Mouse (Mus musculus): ENCODE measurements at regions not wholly inside any gene's neighbourhood (a gene's known extent, or its start where the extent isn't known, plus 50 kb on each side); places are given as distances from the start of the nearest gene placed in this dataset.

DNA sequence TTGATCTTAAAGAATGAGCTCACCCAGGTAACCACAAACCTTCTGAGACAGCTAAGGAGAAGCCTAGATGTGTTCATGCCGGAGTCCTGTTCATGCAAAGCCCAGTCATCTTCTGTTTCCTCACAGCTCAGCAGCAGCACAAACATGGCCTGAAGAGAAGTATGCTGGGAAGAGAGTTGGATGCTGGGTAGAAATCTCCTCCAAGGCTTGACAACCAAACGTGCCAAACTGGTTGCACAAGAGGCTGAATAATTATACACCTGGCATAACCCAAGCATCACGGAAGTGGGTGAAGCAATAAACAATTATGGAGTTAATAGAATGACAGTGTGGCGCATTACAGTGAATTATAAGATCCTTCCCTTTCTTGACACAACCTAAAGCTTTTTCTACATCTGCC is 404.0 kb upstream of the Acvr2a start:
- DNase-seq: no peak

DNA sequence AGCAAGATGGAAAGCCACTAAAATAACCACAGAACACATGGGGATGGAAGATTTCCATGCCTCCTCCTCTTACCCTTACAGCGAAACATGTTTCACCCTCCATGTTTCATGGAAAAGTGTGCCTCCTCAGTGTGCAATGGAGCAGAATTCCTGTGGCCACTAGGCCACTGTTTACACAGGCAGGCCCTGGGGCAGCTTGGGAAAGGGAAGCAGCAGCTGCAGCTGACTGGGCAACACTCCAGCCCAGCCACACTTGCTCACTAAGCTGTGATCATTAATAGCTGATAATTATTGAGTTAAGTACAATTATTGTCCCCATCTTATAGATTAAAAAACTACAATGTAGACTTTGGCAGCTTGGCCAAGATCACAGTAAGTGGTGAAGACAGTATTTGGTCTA is 402.5 kb upstream of the Acvr2a start:
- no peak for DNase-seq

DNA sequence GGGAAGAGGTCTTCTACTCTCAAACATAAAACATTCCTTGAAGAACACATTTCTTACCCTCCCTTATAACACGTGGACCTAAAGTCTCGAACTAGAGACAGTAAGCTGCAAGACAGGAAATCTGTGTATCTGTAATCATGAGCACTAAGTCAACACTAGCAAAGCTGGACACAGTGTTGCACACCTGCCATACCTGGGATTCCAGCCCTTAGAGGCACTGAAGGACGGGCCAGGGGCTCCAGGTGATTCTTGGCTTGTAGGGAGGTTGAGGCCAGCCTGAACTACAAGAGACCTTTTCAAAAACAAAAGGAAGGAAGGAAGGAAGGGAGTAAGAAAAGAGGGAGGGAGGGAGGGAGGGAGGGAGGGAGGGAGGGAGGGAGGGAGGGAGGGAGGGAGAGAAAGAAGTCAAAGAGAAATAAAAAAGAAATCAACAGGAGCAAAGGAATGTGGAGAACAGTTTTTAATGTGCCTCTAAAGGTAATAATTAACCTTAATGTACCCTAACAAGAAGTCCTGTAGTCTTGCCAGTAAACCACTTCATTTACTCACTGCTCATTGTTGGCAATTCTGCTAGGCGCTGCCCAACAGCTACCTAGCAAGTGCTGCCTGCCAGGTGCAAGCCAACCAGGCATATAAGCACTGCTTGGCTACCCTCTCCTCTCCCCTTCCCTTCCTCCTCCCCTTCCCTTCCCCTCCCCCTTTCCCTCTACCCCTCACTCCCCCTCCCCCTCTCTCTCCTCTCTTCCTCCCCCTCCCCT is 401.0 kb upstream of the Acvr2a start:
- no peak for DNase-seq

DNA sequence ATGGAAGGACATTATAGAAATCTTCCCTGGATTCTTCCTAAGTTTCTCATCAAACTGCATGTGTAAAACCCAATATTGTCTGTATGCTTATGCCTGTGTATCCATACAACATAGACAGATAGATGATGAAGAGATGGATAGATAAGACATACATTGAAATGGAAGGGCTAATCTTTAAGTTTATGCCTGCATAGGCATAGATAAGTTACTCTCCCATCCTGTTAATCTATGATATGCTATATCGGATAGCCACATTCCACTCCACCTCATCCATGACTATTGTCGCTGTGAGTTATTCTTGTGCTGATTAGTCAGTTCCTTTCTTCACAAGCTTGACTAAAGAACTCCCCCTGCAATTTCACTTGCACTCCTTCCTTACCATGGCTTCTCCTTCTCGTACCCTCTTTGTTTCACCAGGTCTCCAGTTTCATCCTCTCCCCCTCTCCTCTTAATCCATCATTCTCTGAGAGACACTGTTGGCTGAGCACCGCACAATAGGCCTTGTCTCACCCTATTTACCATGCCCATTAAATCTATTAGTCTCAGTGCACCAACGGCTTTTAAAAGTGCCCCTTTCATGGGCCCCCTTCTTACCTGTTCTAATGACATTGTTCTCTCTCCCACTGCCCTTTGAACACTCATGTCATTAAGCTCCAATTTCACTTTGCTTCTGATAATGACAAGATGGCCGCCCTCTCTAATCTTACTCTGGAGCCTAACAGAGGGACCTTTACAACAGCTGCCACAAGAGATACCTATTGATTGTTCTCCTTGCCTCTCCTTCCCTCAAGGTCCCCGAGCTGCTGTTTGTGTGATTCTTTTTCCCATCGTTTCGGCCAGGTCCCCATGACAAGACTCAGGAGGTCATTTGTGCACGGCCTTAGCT is 399.1 kb upstream of the Acvr2a start:
- DNase-seq: no peak

DNA sequence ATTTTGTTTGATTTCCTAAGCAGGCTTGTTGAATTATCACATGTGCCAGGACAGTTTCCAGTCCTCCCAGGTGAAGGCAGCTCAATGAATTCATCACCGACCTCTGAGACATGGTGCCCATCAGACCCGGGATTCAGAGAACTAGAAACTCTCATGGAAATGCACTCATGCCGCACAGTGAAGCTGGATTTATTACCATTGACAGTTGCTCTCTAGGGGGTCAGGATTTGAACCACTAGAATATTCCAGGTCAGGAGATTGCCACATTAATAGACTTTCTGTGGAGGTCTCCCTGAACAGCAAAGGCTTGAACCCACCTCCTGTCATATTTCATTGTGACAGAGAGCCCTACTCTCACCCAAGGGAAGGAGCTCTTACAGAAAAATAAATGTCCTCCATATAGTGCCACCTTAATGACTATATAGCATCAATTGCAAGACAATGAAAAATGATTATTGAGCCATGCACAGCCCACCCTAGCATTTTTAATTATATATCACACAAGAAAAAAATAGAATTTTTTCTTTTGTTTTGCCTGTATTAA is 397.6 kb upstream of the Acvr2a start:
- DNase-seq: no peak

DNA sequence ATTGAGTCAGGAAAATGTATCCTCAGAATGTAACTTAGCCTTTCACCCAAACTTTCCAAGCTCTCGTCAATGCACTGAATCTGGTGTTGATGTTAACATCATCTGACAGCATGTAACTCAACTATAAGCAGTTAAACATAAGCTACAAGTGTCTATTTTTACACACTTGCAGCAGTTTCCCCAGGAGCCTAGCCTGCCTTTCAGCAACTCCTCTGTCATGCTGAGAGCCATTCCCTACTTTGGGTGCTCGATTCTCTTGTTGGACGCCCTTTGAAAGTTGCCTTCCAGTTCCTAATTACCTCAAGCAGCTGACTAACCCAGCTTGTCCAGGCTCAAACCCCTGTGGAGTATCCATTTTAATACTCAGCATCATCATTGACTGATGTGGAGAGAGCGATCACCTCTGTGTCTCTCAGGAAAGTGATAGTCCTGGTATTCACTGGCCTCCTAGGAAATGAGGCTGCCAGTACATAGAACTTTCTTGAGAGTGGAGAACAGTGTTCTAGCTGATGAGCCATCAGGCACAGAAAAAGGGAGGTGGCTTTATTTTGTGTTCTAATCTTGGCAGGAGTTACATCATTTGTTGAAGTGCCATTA is 396.8 kb upstream of the Acvr2a start:
- no peak for DNase-seq

DNA sequence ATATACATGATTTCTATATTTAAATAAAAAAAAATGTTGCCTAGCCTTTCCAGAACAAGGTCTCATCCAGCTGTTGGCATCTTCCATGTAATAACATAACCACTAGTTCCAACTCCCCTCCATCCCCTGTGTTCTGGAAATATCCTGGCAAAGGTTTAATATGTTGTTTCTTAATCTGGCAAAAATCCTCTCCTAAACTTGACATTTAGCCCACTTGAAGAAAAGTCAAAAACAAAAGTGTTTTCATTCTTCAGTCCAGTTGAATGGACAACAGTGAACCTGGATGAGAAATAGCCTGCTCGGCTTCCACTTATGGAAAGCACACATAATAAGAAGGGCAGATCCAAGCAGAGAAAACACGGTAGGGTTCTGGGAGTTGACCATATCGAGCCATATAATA is 393.1 kb upstream of the Acvr2a start:
- no peak for DNase-seq

DNA sequence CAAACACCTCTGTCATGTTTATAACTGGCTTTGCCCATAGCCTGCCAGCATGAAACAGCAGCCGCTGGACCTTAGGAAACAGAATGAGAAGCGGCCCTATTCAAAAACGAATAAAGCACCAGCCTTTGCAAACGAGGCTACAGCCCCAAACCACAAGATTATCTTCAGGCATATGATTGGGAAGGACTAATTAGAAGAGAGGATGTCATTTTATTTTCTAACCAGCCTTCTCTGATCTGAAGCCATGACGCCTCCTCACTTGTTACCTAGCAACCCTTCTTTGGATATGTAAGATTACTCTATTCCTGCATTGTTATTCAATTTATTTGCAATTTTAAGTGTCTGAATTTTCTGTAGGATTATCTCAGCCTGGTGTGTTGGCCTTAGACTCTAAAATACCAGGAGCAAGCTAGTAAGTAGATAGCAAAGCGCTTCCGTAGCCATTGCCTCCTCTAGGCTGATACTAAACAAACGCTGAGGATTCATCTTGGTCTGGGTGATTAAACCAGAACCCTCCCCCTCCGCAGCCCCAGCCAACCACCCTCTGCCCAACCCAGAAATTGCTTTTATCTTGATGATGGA is 390.0 kb upstream of the Acvr2a start:
- DNase-seq: peak; percentile 7 to 39

DNA sequence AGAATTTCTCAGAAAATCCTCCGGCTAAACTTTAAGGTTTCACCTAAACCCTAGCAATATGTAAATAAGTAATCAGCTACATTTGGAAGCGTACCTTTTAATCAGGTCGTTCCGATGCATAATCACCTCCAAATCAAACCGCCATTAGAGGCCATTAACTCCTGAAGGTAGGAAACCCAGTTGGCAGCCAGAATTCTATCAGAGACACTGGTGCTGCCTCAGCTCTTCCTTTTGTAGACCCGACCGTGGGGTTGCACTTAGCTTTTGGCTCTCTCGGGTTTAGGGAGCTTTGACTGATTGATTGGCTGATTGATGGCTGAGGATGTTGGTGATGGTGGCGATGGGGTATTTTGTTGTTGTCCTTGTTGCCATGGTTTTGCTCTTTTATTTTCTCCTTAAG is 389.3 kb upstream of the Acvr2a start:
- peak in 1 of 2 experiments; percentile 13 for DNase-seq

DNA sequence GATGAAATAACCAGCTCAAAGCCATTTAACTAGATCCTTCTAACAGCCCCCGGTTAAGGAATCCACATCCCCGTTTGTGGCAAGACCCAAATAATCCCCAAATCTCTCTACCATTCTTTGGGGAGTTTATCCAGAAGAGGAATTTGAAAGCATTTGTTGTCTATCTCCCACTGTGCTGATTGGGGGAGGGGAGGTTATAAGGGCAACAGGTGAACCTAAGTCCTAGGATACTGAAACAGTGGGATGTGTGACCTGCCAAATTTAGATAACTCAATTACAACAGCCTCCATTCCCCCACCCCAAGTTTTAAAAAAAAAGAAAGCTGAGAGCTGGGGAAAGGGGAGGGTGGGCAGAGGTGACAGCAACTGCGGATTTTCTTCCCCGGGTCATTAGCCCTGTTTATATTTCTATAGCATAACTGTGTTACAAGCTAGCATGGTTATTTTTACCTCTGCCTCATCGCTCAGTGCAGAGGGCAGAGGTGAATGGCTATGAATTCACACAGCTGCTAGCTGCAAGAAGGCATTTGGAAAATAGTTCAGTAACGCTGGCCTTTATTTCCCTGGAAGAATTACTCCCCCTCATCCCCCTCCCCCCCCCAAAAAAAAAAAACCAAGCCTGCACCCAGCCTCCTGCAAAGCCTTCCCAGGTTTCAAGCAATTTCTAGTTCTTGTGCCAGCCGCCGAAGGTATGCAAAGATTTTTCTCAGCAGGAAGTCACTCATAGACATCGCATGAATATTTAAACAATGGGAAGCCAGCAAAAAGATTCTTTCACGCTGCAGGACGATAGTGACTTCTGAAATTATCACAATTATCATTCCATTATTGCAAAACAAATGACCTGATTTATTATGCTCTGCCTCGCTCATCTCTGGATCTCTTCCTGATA is 388.5 kb upstream of the Acvr2a start:
- DNase-seq: no peak

DNA sequence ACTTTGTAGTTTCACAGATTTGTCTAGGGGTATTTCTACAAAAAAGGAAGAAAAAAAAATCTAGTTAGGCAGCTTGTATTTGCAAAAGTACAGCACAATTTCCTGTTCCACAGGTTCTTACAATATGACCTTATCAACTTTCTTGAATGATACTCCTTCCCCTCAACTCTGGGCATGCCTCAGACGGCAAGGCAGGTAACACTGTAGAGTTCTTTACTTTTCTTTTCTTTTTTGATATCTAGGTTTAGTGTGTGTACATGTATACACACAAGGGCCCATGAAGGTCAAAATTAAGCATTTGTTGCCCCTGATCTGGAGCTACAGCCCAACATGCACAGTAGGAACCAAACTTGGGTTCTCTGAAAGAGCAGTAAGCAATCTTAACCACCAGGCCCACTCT is 381.4 kb upstream of the Acvr2a start:
- no peak for DNase-seq

DNA sequence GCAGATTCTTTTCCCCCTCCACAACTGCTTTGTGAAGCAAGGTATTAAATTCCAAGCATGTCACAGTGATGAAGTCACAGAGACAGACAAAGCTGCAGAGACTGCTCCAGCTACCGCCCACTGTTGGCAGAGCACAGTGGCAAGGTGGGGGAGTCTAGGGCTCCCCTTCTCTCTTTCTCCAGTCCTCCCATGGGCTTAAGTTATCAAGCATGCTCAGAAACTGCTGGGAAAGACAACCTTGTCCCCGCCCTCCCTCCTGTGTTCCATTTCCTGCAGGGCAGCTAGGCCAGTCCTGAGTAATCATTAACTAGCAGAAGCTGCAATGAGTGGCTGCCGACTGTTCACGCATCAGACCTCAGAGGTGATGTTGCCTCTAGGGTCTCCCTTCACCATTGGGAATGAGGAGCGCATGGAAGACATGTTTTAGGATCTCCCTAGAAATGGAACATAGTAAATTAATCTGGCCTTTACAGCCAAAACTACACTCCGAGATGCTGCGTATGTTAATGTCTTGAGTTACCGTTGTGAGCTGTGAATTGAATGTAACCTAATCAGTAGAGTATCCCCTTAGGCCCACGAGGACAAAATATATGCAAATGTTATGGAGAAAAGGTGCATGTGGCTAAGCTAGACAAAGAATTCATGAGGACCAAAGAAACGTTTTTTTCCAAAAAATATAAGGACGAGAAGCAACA is 372.5 kb upstream of the Acvr2a start:
- DNase-seq: no peak

DNA sequence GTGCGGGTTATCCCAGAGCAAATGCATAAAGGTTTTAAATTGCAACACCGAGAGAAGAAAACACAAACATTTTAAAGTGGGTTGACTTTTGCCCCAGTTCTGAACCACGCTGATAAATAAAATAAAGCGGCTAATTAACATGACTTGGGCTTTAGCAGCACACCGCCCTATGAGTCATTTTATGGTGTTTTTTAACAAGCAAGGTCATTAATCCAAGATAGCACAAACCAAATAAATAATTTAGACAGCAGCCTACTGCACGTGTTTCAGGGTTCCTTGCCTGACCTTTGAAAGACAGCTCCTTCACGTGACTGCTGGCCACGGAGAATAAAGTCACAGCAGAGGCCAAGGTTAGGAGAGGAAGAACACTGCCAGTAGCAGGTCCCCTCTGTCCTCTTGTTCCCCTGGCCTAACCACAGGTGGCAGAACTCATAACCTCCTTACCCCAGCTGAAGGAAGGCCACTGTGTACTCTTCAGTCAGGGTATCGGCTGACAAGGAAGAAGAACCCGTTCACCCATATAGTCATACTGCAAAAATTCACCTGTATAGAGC is 371.8 kb upstream of the Acvr2a start:
- DNase-seq: no peak

DNA sequence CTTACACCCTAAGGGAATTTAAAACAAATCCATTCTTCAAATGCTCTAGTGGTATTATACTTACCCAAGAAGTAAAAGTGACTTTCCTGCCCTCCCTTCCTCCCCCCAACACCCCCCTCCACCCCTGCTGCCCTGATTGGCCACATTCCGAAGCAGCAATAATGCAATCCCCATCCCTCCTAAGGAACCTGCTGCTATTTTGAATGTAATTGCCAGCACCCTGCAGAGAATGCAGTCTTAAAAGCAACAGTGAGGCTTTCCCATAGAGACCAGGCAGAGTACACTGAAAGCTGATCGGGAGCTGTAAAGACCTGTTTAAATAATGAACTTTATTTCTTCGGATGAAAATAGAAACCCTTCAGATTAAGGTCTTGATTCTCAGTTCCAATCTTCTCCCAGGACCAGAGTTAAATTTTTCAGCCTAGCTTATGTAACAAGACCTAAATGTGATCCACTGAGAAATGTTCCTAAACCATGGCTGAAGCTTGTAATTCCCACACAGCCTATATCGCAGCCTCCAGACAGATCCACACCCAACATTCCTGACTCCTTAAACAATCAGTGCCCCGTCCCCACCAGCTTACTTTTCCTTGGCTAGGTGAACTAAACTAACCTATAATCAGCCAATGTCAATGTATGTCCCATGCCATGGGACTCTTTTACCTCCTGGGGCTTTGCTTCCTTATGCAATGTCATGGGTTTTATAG is 367.9 kb upstream of the Acvr2a start:
- DNase-seq: no peak

DNA sequence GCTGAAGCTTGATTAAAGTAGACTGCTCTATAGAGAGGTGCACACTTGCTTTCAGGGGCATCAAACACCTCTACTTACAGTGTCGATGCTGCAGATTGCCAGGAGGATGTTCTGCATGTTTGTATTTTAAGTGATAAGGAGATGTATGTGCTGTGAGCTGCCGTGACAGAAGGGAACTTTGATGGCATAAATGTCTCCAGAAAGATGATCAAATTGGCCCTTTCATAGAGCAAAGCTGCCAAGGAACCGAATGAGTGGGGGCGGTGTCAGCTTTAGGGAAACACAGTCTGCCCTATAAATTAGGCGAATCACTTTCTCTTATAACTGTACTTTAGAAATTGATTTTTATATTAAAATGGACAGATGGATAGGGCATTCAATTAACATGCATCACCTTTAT is 367.3 kb upstream of the Acvr2a start:
- peak in 1 of 2 experiments; percentile 19 for DNase-seq

DNA sequence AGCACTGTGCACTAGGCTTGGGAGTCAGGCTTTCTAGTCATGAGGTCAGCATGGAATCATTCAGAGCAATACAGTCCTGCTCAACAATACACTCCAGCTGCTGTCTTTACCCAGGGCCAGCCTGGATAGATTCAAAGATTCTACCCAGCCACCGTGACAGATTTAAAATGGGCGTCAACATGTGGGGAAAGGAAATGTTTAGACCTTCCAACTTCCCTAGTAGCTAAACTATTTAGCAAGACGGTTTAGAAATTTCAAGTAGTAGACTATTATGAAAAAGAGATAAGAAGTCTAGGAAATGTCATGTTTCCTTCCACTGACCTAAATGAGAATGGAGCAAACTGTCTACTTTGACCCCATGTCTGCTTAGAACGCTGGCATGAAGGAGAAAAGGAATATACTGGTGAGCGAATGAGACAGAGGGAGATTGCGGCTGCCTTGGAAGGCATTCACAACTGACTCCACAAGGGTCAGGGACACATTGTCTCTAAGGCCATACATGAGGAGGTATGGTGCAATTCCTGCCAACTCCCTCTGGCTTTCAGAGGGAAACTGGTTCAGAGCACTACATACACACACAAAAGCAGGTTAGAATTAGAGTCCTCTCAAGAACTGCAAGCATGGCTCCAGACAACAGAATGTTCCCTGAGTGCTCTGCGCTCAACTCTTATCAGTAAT is 364.6 kb upstream of the Acvr2a start:
- DNase-seq: no peak

DNA sequence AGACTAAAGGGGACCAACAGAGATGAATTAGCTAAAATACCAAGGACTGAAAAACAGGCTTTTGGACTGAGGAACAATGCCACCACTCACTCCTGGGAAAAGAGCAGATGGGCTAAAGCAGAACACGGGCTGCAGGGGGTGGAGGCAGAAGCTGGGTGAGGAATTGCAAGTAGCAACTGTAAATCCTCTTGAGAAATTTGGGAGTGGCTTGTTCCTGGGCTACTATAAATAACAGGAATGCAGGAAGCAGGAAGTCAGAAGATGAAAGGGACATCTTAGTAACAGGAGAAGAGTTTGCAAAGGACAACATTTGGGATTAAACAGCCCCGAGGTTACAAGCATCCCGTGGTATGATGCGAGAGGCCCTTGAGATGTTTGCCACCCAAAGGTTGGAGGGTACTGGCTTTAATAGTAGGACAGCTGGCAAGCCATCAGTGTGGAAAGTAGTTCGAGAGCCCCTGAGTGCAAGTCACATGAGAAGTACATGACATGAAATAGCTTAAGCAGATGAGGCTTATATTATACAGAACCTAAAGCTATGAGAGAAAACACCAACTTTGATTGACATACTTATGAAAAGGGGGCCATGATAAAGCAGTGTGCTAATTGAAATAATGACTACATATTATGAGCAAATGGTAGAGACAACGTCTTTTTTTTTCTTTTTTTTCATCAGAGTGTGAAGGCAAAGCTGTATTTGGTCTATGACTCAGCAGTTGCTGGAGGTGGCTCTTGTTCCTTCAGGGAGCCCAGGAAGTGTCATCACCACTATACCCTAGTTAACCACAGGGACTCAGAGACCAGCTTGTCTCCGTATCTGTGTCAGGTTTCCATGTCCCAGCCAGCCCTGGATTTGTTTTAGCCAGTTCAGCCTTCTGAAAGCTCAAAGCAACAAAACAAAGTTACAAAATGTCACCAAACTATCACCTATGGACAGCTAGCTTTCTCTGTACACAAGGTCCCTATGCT is 357.6 kb upstream of the Acvr2a start:
- DNase-seq: peak in 1 of 2 experiments; percentile 11

DNA sequence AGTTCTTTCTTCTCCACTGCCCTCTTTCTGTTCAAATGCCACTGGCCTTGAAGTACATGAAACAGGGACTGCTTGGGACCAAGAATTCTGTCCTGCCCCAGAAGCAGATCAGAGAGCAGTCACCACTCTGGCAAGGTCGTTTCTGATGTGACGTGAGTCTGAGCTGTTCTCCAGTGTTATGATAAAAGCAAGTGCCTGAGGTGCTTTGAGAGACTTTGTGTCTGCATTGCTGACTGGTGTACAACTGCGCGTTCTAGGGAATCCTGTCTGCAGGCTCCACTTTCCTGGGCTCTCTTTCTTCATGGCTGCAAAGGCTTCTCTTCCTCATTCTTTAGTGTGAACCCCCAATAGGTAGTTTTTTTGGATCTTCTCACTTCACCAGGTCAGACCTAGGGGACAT is 356.8 kb upstream of the Acvr2a start:
- no peak for DNase-seq

Data from layer of hippocampus, postnatal 36 days (tissue).